Mouse (Mus musculus) T-helper 17 cell (primary cell): ENCODE results near the gene Fbxo34.
"Not testable (repeated sequence)": the region's sequence is repeated elsewhere in the genome, so short reads cannot be mapped to it uniquely, and the experiment has no call there.

ENCODE experiments used
- in situ Hi-C, 2 experiments: fragments of 300-600 bp; cut with MboI, MseI; formaldehyde crosslinking; loops; 1 replicate in 1 of 2; 2 replicates in 1 of 2; pipeline ENCODE4 v1.15.1; 2025; ENCODE audit warnings: high pct_unique_total_duplicates in 2 of 2

Gene Fbxo34

GRCm38 (mm10) chr14:47450121-47450520 is at the start of gene Fbxo34:
TSS of gene Fbxo34 (plus strand) at chr14:47450421.
- in situ Hi-C loops = not testable (repeated sequence)

- in situ Hi-C loops = no loop called here
These were observed 47.5 kb upstream of the Fbxo34 start for GRCm38 (mm10) chr14:47402735-47403134.

GRCm38 (mm10) chr14:47406000-47406399 is 44.2 kb upstream of the Fbxo34 start:
- in situ Hi-C loops = no loop called here

GRCm38 (mm10) chr14:47417346-47417745 is 32.9 kb upstream of the Fbxo34 start:
- in situ Hi-C loops = no loop called here

- in situ Hi-C loops = no loop called here
These were observed 32.2 kb upstream of the Fbxo34 start, which contains the start of gene Dlgap5 for GRCm38 (mm10) chr14:47417775-47418665. TSS of gene Dlgap5 (minus strand) at chr14:47418407.

- in situ Hi-C loops = no loop called here
These were observed 31.6 kb upstream of the Fbxo34 start for GRCm38 (mm10) chr14:47418666-47418991.

- in situ Hi-C loops = no loop called here
These were observed 31.1 kb upstream of the Fbxo34 start for GRCm38 (mm10) chr14:47419034-47419625.

GRCm38 (mm10) chr14:47419723-47420276 is 30.4 kb upstream of the Fbxo34 start:
- in situ Hi-C loops = no loop called here

GRCm38 (mm10) chr14:47421606-47422005 is 28.6 kb upstream of the Fbxo34 start:
- in situ Hi-C loops = no loop called here

- in situ Hi-C loops = no loop called here
These were observed 27.8 kb upstream of the Fbxo34 start for GRCm38 (mm10) chr14:47422466-47422865.

GRCm38 (mm10) chr14:47432987-47433386 is 17.2 kb upstream of the Fbxo34 start:
- in situ Hi-C loops = no loop called here

GRCm38 (mm10) chr14:47438947-47439346 is 11.3 kb upstream of the Fbxo34 start:
- in situ Hi-C loops = no loop called here

- in situ Hi-C loops = no loop called here
These were observed 5.3 kb upstream of the Fbxo34 start for GRCm38 (mm10) chr14:47444907-47445306.

- in situ Hi-C loops = no loop called here
These were observed 4.7 kb upstream of the Fbxo34 start for GRCm38 (mm10) chr14:47445331-47446095.

GRCm38 (mm10) chr14:47459556-47459955 is 9.3 kb downstream of the Fbxo34 start:
- in situ Hi-C loops = loop anchor here in 1 of 2 experiments (5.0 kb wide), 1 partner anchor 1333 kb away; no protein-coding TSS in a partner anchor

GRCm38 (mm10) chr14:47461997-47462396 is 11.8 kb downstream of the Fbxo34 start:
- in situ Hi-C loops = no loop called here

GRCm38 (mm10) chr14:47462453-47462852 is 12.2 kb downstream of the Fbxo34 start:
- in situ Hi-C loops = no loop called here

GRCm38 (mm10) chr14:47462877-47463460 is 12.7 kb downstream of the Fbxo34 start:
- in situ Hi-C loops = no loop called here

- in situ Hi-C loops = no loop called here
These were observed 14.2 kb downstream of the Fbxo34 start for GRCm38 (mm10) chr14:47464426-47464825.

GRCm38 (mm10) chr14:47465468-47466175 is 15.4 kb downstream of the Fbxo34 start:
- in situ Hi-C loops = no loop called here

- in situ Hi-C loops = loop anchor here in 1 of 2 experiments (5.0 kb wide), 1 partner anchor 45 kb away; no protein-coding TSS in a partner anchor
These were observed 22.1 kb downstream of the Fbxo34 start for GRCm38 (mm10) chr14:47472359-47472742.
